Mouse (Mus musculus): ENCODE data around the gene Evx2. TPM values are rescaled to one million over a fixed set of nuclear protein-coding genes. Genes with fewer than 3 reads are reported as not detected.

Gene Evx2
- polyA plus RNA-seq, 1 experiment: not detected

DNA sequence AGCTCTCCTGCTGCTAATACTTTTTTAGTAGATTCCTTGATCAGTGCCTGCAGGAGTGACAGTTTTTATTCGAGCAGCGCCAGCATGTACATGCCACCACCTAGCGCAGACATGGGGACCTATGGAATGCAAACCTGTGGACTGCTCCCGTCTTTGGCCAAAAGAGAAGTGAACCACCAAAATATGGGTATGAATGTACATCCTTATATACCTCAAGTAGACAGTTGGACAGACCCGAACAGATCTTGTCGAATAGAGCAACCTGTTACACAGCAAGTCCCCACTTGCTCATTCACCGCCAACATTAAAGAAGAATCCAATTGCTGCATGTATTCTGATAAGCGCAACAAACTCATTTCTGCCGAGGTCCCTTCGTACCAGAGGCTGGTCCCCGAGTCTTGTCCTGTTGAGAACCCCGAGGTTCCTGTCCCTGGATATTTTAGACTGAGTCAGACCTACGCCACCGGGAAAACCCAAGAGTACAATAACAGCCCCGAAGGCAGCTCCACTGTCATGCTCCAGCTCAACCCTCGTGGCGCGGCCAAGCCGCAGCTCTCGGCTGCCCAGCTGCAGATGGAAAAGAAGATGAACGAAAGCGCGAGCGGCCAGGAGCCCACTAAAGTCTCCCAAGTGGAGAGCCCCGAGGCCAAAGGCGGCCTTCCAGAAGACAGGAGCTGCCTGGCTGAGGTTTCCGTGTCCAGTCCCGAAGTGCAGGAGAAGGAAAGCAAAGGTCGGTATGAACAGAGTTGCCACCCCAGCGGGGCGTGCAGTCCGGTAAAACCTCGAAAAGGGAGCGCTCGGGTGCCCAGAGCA, 32.8 kb upstream of the Evx2 start:
- H3K4me1 ChIP-seq (ENCODE audit: control insufficient read depth): no peaks in the 10 kb centered on the region
- H3K4me3 ChIP-seq (replicated peaks): no peak overlapping the region
- no peak for TF ChIP-seq TAL1 (IDR thresholded peaks at IDR 0.05; ENCODE audit: low read length)
- TF ChIP-seq GATA1 (IDR thresholded peaks at IDR 0.05; ENCODE audit: low read length): no peak
- no peaks in the 10 kb centered on the region for H3K36me3 ChIP-seq (ENCODE audit: control insufficient read depth)
- H3K27me3 ChIP-seq (ENCODE audit: control insufficient read depth): peaks cover 100% of the 10 kb centered on the region
- H3K9me3 ChIP-seq (ENCODE audit: control insufficient read depth, low read length): peaks cover 4% of the 10 kb centered on the region; the same call in 1 of the 2 replicates

GRCm38 (mm10) chr2:74691022-74691951, 31.9 kb upstream of the Evx2 start, which contains the start of gene Hoxd10:
Gene Hoxd10, plus strand, starts transcription at chr2:74691924.
- Histone ChIP-seq H3K9me3 (ENCODE audit: control insufficient read depth, low read length) (0 out of 2 replicates have a peak, but pooled peaks cover 4% of the 10 kb centered on the region), H3K4me3 (replicated peaks) (no peak within 1 kb of the TSS), H3K27me3 (ENCODE audit: control insufficient read depth) (peaks cover 100% of the 10 kb centered on the region), H3K4me1 (ENCODE audit: control insufficient read depth) (no peaks in the 10 kb centered on the region), H3K36me3 (ENCODE audit: control insufficient read depth) (no peaks in the 10 kb centered on the region)
- TF ChIP-seq TAL1 (IDR thresholded peaks at IDR 0.05; ENCODE audit: low read length): no peak
- no peak for TF ChIP-seq GATA1 (IDR thresholded peaks at IDR 0.05; ENCODE audit: low read length)

DNA sequence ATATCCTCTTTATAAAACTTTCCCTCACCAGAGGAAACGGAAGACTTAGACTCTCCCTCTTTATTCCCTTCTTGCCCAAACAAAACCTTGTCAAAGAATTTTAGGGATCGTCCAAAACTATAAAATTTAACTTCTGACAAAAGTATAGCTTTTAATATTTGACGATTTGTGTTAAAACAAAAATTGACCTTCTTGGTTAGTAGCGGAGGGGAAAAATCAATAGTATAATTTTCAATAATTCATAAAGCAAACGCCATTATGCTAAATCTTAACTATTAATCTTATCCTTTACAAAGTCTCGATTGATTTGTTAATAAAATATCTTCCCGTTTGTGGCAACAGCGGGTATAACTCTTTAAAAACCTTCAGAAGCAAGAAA, 31.0 kb upstream of the Evx2 start:
- TF ChIP-seq TAL1 (IDR thresholded peaks at IDR 0.05; ENCODE audit: low read length): no peak
- TF ChIP-seq GATA1 (IDR thresholded peaks at IDR 0.05; ENCODE audit: low read length): no peak
- H3K9me3 ChIP-seq (ENCODE audit: control insufficient read depth, low read length): 0 out of 2 replicates have a peak, but pooled peaks cover 4% of the 10 kb centered on the region
- no peaks in the 10 kb centered on the region for H3K36me3 ChIP-seq (ENCODE audit: control insufficient read depth)
- H3K27me3 ChIP-seq (ENCODE audit: control insufficient read depth): peaks cover 100% of the 10 kb centered on the region
- H3K4me3 ChIP-seq (replicated peaks): no peak overlapping the region
- H3K4me1 ChIP-seq (ENCODE audit: control insufficient read depth): no peaks in the 10 kb centered on the region

DNA sequence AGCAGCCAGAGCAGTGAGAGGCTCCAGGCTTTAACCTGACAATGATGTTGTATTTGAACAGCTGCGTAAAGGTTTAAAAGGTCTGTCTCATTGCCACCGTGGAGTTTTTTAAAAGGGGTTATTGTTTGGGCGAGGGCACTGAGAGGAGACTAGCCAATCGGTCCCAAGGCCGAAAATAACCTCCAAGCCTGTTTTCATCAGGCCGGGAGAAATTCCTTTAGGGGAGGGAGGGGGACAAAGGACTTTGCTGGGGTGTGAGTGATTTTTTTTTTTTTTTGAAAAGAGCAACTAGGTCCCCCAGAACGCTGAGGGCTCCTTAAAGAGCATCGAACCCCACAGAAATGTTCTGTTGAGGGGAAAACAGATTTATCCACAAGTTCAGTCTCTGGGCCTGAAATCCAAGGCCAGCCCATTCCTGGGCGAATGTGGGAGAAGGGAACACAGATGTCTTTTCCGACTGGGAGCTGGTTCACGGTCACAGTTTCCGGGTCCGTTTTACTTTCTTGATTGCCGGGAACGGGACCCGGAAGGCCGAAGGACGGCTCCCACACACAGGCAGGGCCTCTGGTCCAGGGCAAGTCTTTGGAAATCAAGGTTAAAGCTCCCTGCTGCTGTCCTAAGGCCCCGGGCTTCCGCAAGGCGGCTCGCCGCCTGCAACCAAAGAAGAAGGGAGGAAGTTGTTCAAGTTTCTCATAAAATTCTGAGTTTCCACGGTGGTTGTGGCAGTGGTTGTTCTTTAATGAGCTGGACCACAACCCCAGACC, 30.4 kb upstream of the Evx2 start:
- no peak overlapping the region for H3K4me3 ChIP-seq (replicated peaks)
- H3K4me1 ChIP-seq (ENCODE audit: control insufficient read depth): no peaks in the 10 kb centered on the region
- 0 out of 2 replicates have a peak, but pooled peaks cover 4% of the 10 kb centered on the region for H3K9me3 ChIP-seq (ENCODE audit: control insufficient read depth, low read length)
- H3K36me3 ChIP-seq (ENCODE audit: control insufficient read depth): no peaks in the 10 kb centered on the region
- peaks cover 100% of the 10 kb centered on the region for H3K27me3 ChIP-seq (ENCODE audit: control insufficient read depth)
- TF ChIP-seq TAL1 (IDR thresholded peaks at IDR 0.05; ENCODE audit: low read length) (no peak), GATA1 (IDR thresholded peaks at IDR 0.05; ENCODE audit: low read length) (no peak)

DNA sequence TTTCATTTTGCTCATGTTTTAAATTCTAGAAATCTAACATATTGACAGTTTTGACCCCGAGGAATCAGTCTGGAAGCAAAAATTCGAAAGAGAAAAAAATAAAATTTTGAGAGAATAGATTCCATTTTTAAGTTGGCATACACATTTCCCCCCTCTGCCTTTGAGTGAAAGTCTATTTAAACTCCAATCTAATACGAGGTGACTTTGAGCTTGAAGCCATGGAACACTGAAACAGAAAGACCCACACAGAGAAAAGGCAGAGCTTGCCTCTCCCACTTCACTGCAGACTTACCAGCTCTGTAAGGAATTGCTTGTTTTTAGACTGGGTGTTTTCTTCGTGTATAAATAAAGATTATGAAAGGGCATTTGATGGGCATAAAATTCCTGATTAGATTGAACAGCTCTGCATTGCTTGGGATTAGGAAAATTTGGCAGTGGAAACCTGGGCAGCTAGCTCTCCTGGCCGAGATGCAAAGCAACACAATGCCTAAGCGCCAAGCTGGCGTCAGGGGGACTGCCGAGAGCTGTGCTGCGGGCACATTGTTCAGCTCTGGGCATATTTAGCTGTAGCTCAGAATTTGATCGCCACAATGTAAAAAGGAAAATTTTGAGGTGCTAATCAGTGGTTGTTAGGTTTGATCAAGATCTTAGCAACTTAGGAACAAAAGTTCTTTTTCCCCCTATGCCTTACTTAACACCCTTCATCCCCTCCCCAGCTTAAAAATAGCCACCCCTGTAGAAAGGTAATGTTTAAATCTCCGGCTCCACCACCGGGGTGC, 29.6 kb upstream of the Evx2 start:
- Histone ChIP-seq H3K36me3 (ENCODE audit: control insufficient read depth) (no peaks in the 10 kb centered on the region), H3K4me3 (replicated peaks) (no peak overlapping the region), H3K27me3 (ENCODE audit: control insufficient read depth) (peaks cover 100% of the 10 kb centered on the region), H3K4me1 (ENCODE audit: control insufficient read depth) (no peaks in the 10 kb centered on the region), H3K9me3 (ENCODE audit: control insufficient read depth, low read length) (0 out of 2 replicates have a peak, but pooled peaks cover 4% of the 10 kb centered on the region)
- TF ChIP-seq TAL1 (IDR thresholded peaks at IDR 0.05; ENCODE audit: low read length): no peak
- TF ChIP-seq GATA1 (IDR thresholded peaks at IDR 0.05; ENCODE audit: low read length): no peak

DNA sequence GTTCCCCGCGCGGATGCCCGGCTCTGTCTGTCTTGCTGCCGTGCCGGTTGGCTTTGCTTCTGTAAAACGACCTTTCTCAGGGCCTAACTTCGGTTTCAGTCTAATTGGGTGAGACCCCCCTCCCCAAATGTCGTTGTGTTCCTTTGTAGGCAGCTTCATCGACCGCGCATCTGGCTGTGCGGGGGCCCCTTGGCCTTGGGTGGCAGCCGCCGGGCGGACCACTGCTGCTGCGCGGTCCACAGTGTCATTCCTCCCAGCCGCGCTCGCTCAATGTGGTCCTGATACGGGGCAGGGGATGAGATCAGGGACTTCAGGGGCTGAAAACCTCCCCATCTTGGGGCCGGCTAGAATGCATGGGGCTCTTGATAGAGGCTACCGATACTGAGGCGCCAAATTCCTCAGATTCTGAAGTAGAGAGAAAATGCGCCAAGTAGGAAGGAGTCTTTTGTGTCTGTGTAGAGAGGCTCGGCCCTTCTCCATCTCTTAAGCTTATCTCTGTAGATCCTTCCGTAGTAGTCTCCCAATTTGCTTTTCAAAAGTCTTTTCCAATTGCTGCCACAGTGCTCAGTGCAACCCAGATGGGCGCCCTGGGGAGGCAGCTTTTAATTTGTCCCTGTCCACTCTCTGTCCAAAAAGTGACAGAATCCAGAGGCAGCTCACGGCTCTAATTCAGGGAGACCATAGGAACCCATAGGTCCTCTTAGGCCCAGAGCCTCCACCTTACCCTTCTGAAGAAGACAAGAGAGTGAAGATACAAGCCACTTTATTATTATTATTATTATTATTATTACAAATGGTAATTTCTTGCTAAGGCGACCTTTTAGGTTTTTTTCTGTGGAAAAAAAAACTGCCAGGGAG, 28.6 kb upstream of the Evx2 start:
- H3K36me3 ChIP-seq (ENCODE audit: control insufficient read depth): no peaks in the 10 kb centered on the region
- no peak overlapping the region for H3K4me3 ChIP-seq (replicated peaks)
- H3K27me3 ChIP-seq (ENCODE audit: control insufficient read depth): peaks cover 100% of the 10 kb centered on the region
- peaks cover 4% of the 10 kb centered on the region; the same call in 1 of the 2 replicates for H3K9me3 ChIP-seq (ENCODE audit: control insufficient read depth, low read length)
- H3K4me1 ChIP-seq (ENCODE audit: control insufficient read depth): no peaks in the 10 kb centered on the region
- TF ChIP-seq GATA1 (IDR thresholded peaks at IDR 0.05; ENCODE audit: low read length) (no peak), TAL1 (IDR thresholded peaks at IDR 0.05; ENCODE audit: low read length) (no peak)

DNA sequence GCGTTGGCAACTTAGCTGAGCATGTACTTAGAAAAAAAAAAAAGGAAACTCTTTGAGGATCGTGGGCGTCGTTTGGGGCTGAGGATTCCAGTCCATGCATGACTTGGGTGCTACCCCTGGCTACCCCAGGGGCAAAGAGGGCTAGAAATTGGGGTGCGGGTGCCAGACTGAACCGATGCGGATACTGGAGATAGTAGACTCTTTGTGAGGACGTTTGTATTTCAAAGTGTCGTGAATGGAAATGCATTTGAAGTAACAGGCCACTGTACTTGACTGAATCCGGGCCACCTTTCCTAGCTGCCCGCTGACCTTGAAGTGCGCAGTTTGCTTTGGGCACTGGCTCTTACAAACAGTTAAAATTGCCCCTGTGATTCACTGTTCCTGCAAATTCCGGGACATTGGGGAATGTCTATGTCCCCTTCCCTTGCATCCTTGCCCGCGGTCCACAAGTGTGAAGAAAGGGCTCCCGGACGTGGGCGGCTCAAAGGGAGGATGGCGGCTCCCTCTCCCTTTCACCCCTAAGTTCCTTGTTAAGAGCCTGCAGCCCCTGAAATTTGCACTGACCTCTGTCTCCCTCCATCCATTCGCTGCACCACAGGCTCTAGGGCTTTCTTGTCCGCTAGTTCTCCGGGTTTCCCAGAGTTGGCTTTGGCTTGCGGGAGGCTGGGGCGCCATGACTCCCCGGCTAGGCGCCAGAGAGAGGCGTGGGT, 27.8 kb upstream of the Evx2 start:
- Histone ChIP-seq H3K9me3 (ENCODE audit: control insufficient read depth, low read length) (peaks cover 6% of the 10 kb centered on the region; the same call in 1 of the 2 replicates), H3K4me3 (replicated peaks) (no peak overlapping the region), H3K4me1 (ENCODE audit: control insufficient read depth) (no peaks in the 10 kb centered on the region), H3K27me3 (ENCODE audit: control insufficient read depth) (peaks cover 100% of the 10 kb centered on the region), H3K36me3 (ENCODE audit: control insufficient read depth) (no peaks in the 10 kb centered on the region)
- TF ChIP-seq TAL1 (IDR thresholded peaks at IDR 0.05; ENCODE audit: low read length): no peak
- no peak for TF ChIP-seq GATA1 (IDR thresholded peaks at IDR 0.05; ENCODE audit: low read length)
